Mouse (Mus musculus): ENCODE data around the gene Plekha6. TPM values are rescaled to one million over a fixed set of nuclear protein-coding genes. Genes with fewer than 3 reads are reported as not detected.

The Plekha6 gene
- 18.7 and 19.4 TPM in 2 replicates for polyA plus RNA-seq (2016; fragmentation: Nextera tagmentation; extraction: Ambion mirVana)

DNA sequence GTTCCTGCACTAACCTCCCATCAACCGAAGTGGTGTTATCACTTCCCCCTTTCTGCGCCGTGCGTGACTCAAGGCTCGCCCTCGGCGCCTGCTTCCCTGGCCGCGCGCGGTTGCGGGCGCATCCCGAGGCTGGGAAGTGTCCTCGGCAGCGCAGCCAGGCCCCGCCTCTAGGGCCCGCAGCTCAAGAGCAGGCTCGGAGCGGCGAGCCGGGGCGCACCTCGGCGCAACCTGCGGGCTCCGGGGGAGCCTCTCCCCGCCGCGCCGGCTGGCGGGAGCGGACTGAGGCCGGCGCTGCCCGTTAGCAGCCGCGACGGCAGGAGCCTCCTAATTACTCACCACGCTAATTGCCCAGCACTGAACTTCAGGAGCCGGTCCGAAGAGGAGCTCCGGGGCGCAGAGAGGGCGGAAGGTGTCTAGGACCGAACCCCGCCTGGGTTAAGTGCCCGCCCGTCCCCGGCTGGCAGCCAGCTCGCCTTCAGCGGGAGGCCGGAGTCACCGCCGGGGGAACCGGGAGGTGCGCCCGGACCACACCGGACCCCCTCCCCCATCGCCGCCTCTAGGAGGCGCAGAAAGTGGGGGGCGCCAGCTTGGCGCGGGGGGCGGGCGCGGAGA lies at the start of gene Plekha6:
Gene Plekha6 (plus strand): TSS at position 391 of the 612 bp plus-strand sequence.
- no peak for ATAC-seq (ENCODE audit: insufficient number of reproducible peaks, low FRiP score)
- Histone ChIP-seq H3K27me3 (replicated peaks) (peaks cover 74% of the 10 kb centered on the region), H3K4me2 (peak within 1 kb of the TSS; percentile 96), H3K27ac (ENCODE audit: poor library complexity, severe bottlenecking) (no peak within 1 kb of the TSS), H3K4me1 (replicated peaks) (peaks cover 29% of the 10 kb centered on the region), H3K9ac (peak within 1 kb of the TSS; percentile 70), H3K36me3 (no peaks in the 10 kb centered on the region), H3K4me3 (peak within 1 kb of the TSS; percentile 61), H3K9me3 (replicated peaks) (no peaks in the 10 kb centered on the region)
- under 1% methylated on average over 67 of the region's 68 CpGs for WGBS

DNA sequence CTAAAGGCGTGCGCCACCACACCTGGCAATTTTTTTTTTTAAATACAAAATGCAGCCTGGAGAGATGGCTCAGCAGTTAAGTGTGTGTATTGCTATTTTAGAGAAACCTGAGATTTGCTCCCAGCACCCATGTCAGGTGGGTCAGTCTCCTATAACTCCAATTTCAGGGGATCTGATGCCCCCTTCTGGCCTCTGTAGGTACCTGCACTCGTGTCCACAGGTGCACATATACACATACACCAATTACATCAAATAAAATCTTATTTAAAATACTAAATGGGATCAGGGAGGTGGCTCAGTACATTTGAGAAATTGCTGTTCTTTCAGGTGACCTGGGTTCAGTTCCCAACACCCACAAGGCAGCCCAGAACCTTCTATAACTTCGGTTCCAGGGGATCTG lies 47.9 kb upstream of the Plekha6 start:
- no peaks in the 10 kb centered on the region for H3K27me3 ChIP-seq (replicated peaks)
- H3K4me1 ChIP-seq (replicated peaks) = peaks cover 17% of the 10 kb centered on the region; the same call in 1 of the 2 replicates
- WGBS = 83% methylated on average over 4 of the region's 4 CpGs
- ATAC-seq (ENCODE audit: insufficient number of reproducible peaks, low FRiP score) = no peak
- no peak overlapping the region for H3K9ac ChIP-seq
- H3K9me3 ChIP-seq (replicated peaks) = peaks cover 2% of the 10 kb centered on the region; the same call in 1 of the 2 replicates
- H3K4me3 ChIP-seq = no peak overlapping the region
- peaks cover 3% of the 10 kb centered on the region; the same call in 1 of the 2 replicates for H3K36me3 ChIP-seq
- no peak overlapping the region for H3K4me2 ChIP-seq
- H3K27ac ChIP-seq (ENCODE audit: poor library complexity, severe bottlenecking) = no peak overlapping the region

- Histone ChIP-seq H3K27ac (ENCODE audit: poor library complexity, severe bottlenecking) (no peak overlapping the region), H3K4me1 (replicated peaks) (peaks cover 21% of the 10 kb centered on the region; the same call in 1 of the 2 replicates), H3K27me3 (replicated peaks) (no peaks in the 10 kb centered on the region), H3K36me3 (peaks cover 3% of the 10 kb centered on the region; the same call in 1 of the 2 replicates), H3K9me3 (replicated peaks) (peaks cover 2% of the 10 kb centered on the region; the same call in 1 of the 2 replicates), H3K4me2 (no peak overlapping the region), H3K9ac (no peak overlapping the region), H3K4me3 (no peak overlapping the region)
- peak; percentile 76; the same call in 1 of the 2 replicates for ATAC-seq (ENCODE audit: insufficient number of reproducible peaks, low FRiP score)
- 85% methylated on average over 5 of the region's 5 CpGs for WGBS
Observed at GRCm38 (mm10) chr1:133118127-133118526, 45.9 kb upstream of the Plekha6 start.

DNA sequence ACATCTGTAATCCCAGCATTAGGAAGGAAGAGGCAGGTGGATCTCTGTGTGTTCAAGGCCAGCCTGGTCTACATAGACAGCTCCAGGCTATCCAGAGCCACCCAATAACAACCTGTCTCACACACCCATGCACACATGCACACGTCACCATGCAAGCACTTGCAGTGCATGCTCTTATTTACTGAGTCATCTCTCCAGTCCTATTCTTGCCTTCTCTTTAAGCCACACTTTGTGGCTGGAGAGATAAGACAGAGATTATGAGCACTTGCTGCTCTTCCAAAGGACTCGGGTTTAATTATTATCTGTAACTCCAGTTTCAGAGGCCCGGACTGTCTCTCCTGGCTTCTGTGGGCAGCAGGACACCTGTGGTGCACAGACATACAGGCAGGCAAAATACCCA lies 45.2 kb upstream of the Plekha6 start:
- peak; percentile 89 for ATAC-seq (ENCODE audit: insufficient number of reproducible peaks, low FRiP score)
- peaks cover 2% of the 10 kb centered on the region; the same call in 1 of the 2 replicates for H3K9me3 ChIP-seq (replicated peaks)
- peaks cover 3% of the 10 kb centered on the region; the same call in 1 of the 2 replicates for H3K36me3 ChIP-seq
- 32% methylated on average over 3 of the region's 3 CpGs for WGBS
- H3K9ac ChIP-seq = no peak overlapping the region
- H3K4me3 ChIP-seq = no peak overlapping the region
- no peak overlapping the region for H3K4me2 ChIP-seq
- H3K27me3 ChIP-seq (replicated peaks) = no peaks in the 10 kb centered on the region
- peaks cover 21% of the 10 kb centered on the region; the same call in 1 of the 2 replicates for H3K4me1 ChIP-seq (replicated peaks)
- H3K27ac ChIP-seq (ENCODE audit: poor library complexity, severe bottlenecking) = no peak overlapping the region

DNA sequence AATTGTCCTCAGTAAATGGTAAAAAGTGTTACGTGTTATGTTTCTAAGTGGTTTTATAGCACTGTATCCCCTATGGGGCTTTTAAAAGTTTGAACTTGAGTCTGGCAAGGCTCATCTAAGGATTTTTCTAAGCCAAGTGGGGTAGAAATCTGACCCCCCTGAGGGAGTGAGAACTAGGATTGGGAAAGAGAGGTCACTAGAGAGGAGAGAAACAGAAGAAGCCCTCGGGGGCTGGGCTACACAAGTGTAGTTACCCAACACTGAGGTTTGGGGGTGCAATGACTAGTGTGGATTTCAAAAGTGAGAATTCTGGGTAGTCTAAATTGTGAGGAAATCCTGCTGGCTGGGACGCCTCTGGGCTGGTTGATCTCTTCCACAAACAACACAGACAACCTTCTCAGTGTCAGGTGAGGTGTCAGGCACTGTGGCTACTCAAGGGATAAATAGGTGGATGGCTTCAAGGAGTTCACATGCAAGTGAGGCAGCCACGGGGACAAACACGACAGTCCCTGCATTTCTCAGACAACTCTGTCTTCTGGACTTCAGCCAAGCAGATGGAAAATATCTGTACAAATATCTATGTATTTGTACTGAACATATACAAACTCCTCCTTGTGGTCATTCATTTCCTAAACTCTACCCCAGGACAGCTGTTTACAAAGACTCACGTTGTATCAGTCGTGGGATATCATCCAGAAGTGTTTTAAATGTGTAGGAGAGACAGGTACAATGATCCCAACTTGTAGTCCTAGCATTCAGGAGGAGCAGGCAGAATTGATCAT lies 43.9 kb upstream of the Plekha6 start:
- H3K4me3 ChIP-seq = no peak overlapping the region
- H3K27me3 ChIP-seq (replicated peaks) = no peaks in the 10 kb centered on the region
- no peak overlapping the region for H3K4me2 ChIP-seq
- peaks cover 21% of the 10 kb centered on the region; the same call in 1 of the 2 replicates for H3K4me1 ChIP-seq (replicated peaks)
- ATAC-seq (ENCODE audit: insufficient number of reproducible peaks, low FRiP score) = no peak
- WGBS = 62% methylated on average over 7 of the region's 7 CpGs
- peaks cover 2% of the 10 kb centered on the region; the same call in 1 of the 2 replicates for H3K9me3 ChIP-seq (replicated peaks)
- no peak overlapping the region for H3K9ac ChIP-seq
- H3K27ac ChIP-seq (ENCODE audit: poor library complexity, severe bottlenecking) = no peak overlapping the region
- no peaks in the 10 kb centered on the region for H3K36me3 ChIP-seq

DNA sequence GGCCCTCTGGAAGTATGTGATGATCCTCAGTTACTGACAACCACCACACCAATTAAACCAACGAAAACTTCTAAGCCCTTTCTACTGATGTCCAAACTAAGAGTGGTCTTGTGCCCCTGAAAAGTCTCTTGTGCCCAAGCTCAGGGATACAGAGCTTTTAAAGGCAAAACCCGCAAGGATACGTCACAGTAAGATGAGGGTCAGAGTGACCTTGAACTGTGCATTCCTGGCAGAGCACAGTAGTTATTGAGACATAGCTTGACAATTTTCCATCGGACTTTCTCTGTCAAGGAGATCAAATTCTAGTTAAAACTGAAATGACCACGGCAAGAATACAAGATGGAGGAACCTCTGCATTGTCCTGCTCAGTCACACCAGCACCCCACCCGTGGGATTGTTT lies 42.8 kb upstream of the Plekha6 start:
- ATAC-seq (ENCODE audit: insufficient number of reproducible peaks, low FRiP score) = no peak
- H3K4me1 ChIP-seq (replicated peaks) = peaks cover 21% of the 10 kb centered on the region; the same call in 1 of the 2 replicates
- H3K9me3 ChIP-seq (replicated peaks) = 0 out of 2 replicates have a peak, but pooled peaks cover 3% of the 10 kb centered on the region
- H3K36me3 ChIP-seq = no peaks in the 10 kb centered on the region
- H3K27me3 ChIP-seq (replicated peaks) = no peaks in the 10 kb centered on the region
- H3K4me2 ChIP-seq = no peak overlapping the region
- no peak overlapping the region for H3K27ac ChIP-seq (ENCODE audit: poor library complexity, severe bottlenecking)
- H3K9ac ChIP-seq = no peak overlapping the region
- WGBS = 53% methylated on average over 6 of the region's 6 CpGs
- no peak overlapping the region for H3K4me3 ChIP-seq

DNA sequence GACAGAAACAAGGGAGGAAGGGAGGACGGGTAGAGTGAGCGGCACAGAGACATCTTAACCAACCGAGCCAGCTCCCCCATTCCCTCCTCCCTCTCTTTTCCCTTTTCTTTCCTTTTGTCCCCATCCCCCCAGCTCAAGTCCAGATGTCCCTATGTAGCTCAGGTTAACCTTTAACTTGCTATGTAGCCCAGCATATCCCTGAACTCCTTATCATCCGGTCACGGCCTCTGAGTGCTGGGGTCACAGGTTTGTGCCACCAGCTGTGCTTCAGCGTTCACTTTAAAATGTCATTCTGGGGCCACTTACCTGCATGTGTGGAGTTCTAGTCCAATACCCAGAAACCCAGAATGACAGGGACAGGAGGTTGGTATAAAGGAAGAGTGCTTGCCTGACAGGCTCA lies 39.9 kb upstream of the Plekha6 start:
- H3K9ac ChIP-seq = no peak overlapping the region
- WGBS = 80% methylated on average over 6 of the region's 6 CpGs
- H3K27ac ChIP-seq (ENCODE audit: poor library complexity, severe bottlenecking) = no peak overlapping the region
- no peaks in the 10 kb centered on the region for H3K36me3 ChIP-seq
- H3K9me3 ChIP-seq (replicated peaks) = 0 out of 2 replicates have a peak, but pooled peaks cover 3% of the 10 kb centered on the region
- H3K27me3 ChIP-seq (replicated peaks) = no peaks in the 10 kb centered on the region
- ATAC-seq (ENCODE audit: insufficient number of reproducible peaks, low FRiP score) = no peak
- H3K4me1 ChIP-seq (replicated peaks) = peaks cover 16% of the 10 kb centered on the region; the same call in 1 of the 2 replicates
- H3K4me3 ChIP-seq = no peak overlapping the region
- H3K4me2 ChIP-seq = no peak overlapping the region

- no peak overlapping the region for H3K4me2 ChIP-seq
- H3K4me3 ChIP-seq = no peak overlapping the region
- no peaks in the 10 kb centered on the region for H3K27me3 ChIP-seq (replicated peaks)
- no peaks in the 10 kb centered on the region for H3K36me3 ChIP-seq
- no peak overlapping the region for H3K27ac ChIP-seq (ENCODE audit: poor library complexity, severe bottlenecking)
- no peak overlapping the region for H3K9ac ChIP-seq
- WGBS = 89% methylated on average over 9 of the region's 9 CpGs
- no peak for ATAC-seq (ENCODE audit: insufficient number of reproducible peaks, low FRiP score)
- H3K9me3 ChIP-seq (replicated peaks) = 0 out of 2 replicates have a peak, but pooled peaks cover 3% of the 10 kb centered on the region
- peaks cover 9% of the 10 kb centered on the region; the same call in 1 of the 2 replicates for H3K4me1 ChIP-seq (replicated peaks)
Observed at GRCm38 (mm10) chr1:133125640-133126364, 38.2 kb upstream of the Plekha6 start.

GRCm38 (mm10) chr1:133126365-133126740 lies 37.7 kb upstream of the Plekha6 start:
- WGBS = 73% methylated on average over 4 of the region's 4 CpGs
- no peak for ATAC-seq (ENCODE audit: insufficient number of reproducible peaks, low FRiP score)
- no peak overlapping the region for H3K27ac ChIP-seq (ENCODE audit: poor library complexity, severe bottlenecking)
- H3K4me3 ChIP-seq = no peak overlapping the region
- H3K9ac ChIP-seq = no peak overlapping the region
- H3K36me3 ChIP-seq = no peaks in the 10 kb centered on the region
- no peaks in the 10 kb centered on the region for H3K27me3 ChIP-seq (replicated peaks)
- H3K4me2 ChIP-seq = no peak overlapping the region
- H3K9me3 ChIP-seq (replicated peaks) = 0 out of 2 replicates have a peak, but pooled peaks cover 3% of the 10 kb centered on the region
- peaks cover 6% of the 10 kb centered on the region; the same call in 1 of the 2 replicates for H3K4me1 ChIP-seq (replicated peaks)

GRCm38 (mm10) chr1:133127328-133127727 lies 36.7 kb upstream of the Plekha6 start:
- 0 out of 2 replicates have a peak, but pooled peaks cover 3% of the 10 kb centered on the region for H3K9me3 ChIP-seq (replicated peaks)
- WGBS = 46% methylated on average over 9 of the region's 9 CpGs

More at GRCm38 (mm10) chr1:133127328-133127727, 36.7 kb upstream of the Plekha6 start:
- Histone ChIP-seq H3K4me3 (no peak overlapping the region), H3K4me2 (no peak overlapping the region), H3K9ac (no peak overlapping the region), H3K36me3 (no peaks in the 10 kb centered on the region), H3K27ac (ENCODE audit: poor library complexity, severe bottlenecking) (no peak overlapping the region), H3K27me3 (replicated peaks) (no peaks in the 10 kb centered on the region), H3K4me1 (replicated peaks) (peaks cover 3% of the 10 kb centered on the region; the same call in 1 of the 2 replicates)
- ATAC-seq (ENCODE audit: insufficient number of reproducible peaks, low FRiP score) = no peak

All from heart, embryonic 12.5 days (tissue).